Mouse (Mus musculus) natural killer cell, adult 2 months (primary cell): ENCODE results near the gene Olfr125.

ENCODE experiments used
- DNase-seq, 2 experiments: peaks; one replicate each; pipeline ENCODE4 v3.0.0; 2022; ENCODE audit warnings: low spot score in 2 of 2

The Olfr125 gene

DNA sequence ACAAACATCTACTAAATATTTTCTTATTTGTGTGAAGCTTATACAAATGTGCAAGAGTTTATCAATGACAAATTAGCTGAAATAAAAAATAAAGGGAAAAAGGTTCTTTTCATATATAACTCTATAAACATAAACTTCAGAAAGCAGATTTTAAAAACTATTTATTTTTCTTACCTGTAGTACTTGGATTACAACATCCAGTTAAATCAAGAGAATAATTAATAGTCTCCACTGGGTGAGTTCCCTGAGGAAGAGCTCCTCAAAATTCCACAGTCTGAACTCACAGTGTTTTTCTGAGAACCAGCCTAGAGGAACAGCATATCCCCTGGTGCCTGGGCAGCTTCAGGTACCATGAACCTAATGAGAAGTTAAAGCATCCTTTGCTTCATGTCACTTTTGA, at the start of gene Olfr125:
TSS of gene Olfr125 (plus strand) at position 301 of the 400 bp plus-strand sequence.
- DNase-seq, result no peak

DNA sequence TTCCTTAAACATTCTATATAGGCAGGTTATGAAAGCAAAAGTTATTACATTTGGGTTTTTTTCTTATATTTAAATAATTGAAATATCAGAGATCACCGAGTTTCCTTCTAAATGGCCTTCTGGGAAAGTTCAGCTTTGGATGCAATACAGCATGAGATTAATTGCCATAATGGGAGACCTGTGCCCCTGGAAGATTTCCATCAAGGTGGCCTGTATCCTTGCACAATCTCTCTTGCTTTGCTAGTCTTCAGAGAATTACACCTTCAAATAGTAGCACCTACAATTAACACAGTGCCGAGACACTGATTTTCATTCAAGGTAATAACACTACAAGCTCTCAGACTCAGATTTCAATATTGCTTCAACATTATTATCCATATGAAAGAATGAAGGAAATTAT, 39.5 kb upstream of the Olfr125 start, which contains the start of gene Olfr123:
TSS of gene Olfr123 (plus strand) at position 301 of the 400 bp plus-strand sequence.
- no peak for DNase-seq

DNA sequence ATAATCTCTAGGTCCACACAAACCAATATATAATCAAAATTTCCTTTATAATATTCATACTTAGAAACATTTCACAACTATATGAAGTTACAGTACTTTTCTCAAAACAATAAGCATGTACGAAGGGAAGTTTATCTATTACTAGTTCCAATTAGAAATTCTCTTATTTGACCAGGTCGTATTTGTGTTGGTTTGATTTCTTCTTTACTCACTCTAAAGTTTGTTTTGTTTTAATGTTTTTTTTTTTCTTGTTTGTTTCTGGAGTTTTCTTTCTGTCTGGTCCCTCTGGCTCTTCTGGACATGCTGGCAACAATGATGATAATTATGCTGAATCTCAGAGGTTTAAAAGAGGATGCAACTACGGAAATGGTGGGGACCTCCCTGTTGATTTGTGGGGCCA, 33.2 kb upstream of the Olfr125 start, which contains the start of gene Olfr124:
TSS of gene Olfr124 (plus strand) at position 301 of the 400 bp plus-strand sequence.
- no peak for DNase-seq

DNA sequence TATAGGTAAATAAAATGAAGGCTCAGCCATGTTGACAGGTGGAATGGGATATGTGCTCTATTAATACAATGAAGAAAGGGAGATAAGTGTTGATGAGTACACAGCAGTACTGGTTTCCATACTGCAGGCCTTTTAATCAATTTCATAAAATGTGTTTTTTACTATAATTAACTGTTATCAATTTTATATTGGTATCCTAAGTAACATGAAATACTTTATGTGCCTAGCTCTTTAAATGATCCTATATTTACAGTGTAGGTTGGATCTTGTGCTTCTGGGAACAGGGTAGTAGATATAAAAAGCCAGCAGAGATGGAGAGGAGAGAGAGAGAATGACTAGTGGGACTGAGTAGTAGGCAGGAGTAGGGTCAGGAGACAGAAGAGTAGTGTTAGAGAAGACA, 14.4 kb downstream of the Olfr125 start, which contains the start of gene Olfr126:
TSS of gene Olfr126 (plus strand) at position 301 of the 400 bp plus-strand sequence.
- no peak for DNase-seq

DNA sequence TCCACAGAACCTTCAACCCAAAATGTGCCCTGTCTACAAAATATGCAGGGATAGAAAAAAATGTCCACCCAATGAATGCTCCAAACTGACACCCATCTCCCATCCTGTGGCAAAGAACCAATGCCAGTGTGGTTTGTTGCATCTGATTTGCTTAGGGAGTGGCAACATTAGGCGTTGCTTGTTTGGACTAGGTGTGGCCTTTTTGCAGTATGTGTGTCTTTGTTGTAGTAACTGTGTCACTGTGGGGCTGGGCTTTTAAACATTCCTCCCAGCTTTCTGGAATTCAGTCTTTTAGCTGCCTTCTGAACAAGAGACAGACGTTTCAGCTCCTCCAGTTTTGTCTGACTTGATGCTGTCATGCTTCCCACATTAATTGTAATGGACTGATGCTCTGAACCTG, 31.2 kb downstream of the Olfr125 start:
- DNase-seq, result no peak

DNA sequence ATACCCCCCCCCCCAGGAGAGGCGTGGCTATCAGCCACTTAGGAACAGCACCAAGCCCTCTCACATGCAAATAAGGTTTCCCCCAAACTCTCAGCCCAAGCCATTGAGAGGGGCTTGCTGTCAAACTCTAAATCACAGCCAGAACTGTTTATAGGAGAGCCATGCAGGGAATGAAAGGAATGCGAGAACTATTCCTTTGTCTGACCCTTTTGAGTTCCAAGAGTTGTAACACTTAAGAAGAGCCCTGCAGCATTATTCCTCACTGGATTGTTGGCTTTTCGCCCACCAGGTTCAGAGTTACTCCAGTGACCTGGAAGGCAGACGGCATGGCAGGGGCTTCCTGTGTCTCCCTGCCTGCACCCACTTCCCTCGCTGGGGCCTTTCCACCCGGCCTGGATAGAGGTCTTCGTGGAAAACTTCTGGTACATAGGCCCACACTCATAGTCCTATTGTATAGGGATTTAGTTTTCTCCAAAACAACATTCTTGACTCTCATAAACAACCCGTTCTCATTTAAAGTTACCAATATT, 37.0 kb downstream of the Olfr125 start:
- DNase-seq, result no peak

DNA sequence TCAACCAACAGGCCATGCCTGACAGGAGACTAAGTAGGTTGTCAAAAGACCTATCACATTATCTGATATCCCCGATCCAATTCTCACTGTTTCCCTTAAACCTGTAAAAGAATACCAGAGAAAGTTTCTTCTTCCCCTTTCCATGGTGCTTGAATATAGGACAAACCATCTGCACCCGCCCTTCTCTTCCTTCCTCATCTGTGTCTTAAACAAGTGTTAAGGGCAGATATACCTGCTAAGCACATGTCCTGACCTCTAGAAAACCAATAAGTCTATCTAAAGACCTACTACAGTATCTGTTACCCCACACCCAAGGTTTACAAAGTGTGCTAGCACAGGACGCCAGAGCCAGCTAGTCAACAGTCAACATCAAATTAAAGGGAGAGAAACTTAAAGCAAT, 41.1 kb downstream of the Olfr125 start:
- DNase-seq, result no peak
